Mouse (Mus musculus) forebrain, embryonic 15.5 days (tissue): ENCODE results near the gene Zfp991. TPM values are rescaled to one million over a fixed set of nuclear protein-coding genes. Genes with fewer than 3 reads are reported as not detected.
"Not testable (repeated sequence)": the region's sequence is repeated elsewhere in the genome, so short reads cannot be mapped to it uniquely, and the experiment has no call there.

Experiments used
- ATAC-seq: fragments of 200-750 bp; cut with Nextera tagmentation; replicated peaks from 2 replicates; pipeline ENCODE4 v1.8.0; 2017; ENCODE audit warnings: mild to moderate bottlenecking, moderate TSS enrichment, moderate library complexity
- H3K27ac ChIP-seq: fragments of 300-500 bp; sonication (generic); replicated peaks from 2 replicates; pipeline ENCODE4 v1.5.1; 2015; ENCODE audit warnings: mild to moderate bottlenecking, inconsistent platforms
- H3K27me3 ChIP-seq: fragments of 300-500 bp; sonication (generic); 2 replicates; pipeline ENCODE4 v1.6.1; 2015; ENCODE audit warnings: inconsistent platforms
- H3K36me3 ChIP-seq: fragments of 300-500 bp; sonication (generic); 2 replicates; pipeline ENCODE4 v1.6.1; 2015; ENCODE audit warnings: mild to moderate bottlenecking, inconsistent platforms
- H3K4me1 ChIP-seq: fragments of 300-500 bp; sonication (generic); 2 replicates; pipeline ENCODE4 v1.6.1; 2015; ENCODE audit warnings: inconsistent platforms
- H3K4me2 ChIP-seq: fragments of 300-500 bp; sonication (generic); replicated peaks from 2 replicates; pipeline ENCODE4 v1.6.1; 2015; ENCODE audit warnings: mild to moderate bottlenecking, inconsistent platforms
- H3K4me3 ChIP-seq: fragments of 300-500 bp; sonication (generic); 2 replicates; pipeline ENCODE4 v1.5.1; 2015; ENCODE audit warnings: mild to moderate bottlenecking, inconsistent platforms
- H3K9ac ChIP-seq: fragments of 300-500 bp; sonication (generic); replicated peaks from 2 replicates; pipeline ENCODE4 v1.6.1; 2015; ENCODE audit warnings: mild to moderate bottlenecking, inconsistent platforms
- H3K9me3 ChIP-seq: fragments of 300-500 bp; sonication (generic); 2 replicates; pipeline ENCODE4 v1.6.1; 2016; ENCODE audit warnings: inconsistent platforms
- WGBS: fragments of 180-500 bp; shearing (Covaris S2); methylation state at CpG from one replicate; pipeline ENCODE4 v1.1.7; 2015; ENCODE audit warnings: mixed read lengths; 5-methylcytosine and 5-hydroxymethylcytosine counted together
- polyA plus RNA-seq: library from polyadenylated mRNA; unstranded; fragments of >200 nt; fragmentation: Nextera tagmentation; extraction: Ambion mirVana; gene quantifications from 2 replicates; pipeline ENCODE4 v1.2.1, GENCODE M21; 2015

Gene Zfp991
- polyA plus RNA-seq, 1 experiment from 2014 or later, result 4.7 TPM

DNA sequence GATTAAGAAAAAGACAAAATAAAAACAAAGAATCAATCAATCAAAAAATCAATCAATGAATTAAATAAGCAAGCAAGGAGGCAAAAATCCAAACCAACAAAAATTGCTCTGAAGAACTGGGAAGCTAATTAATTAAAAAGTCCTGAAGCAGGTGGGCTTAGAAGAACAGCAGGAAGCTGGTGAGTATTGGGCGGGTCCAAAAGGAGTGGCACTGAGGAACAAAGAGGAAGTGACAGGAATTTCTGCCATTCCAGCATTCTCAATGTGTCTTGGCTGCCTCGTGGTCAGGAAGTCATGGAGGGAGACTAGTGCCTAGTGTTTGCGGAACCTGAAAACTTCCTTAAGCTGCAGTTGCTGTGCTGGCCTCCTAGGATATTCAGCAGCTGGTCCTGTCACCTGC is 98.2 kb downstream of the Zfp991 start:
- WGBS, result 73% methylated on average over 3 of the region's 3 CpGs

More for the DNA sequence above, 98.2 kb downstream of the Zfp991 start:
- H3K4me2 ChIP-seq, H3K27ac ChIP-seq, ATAC-seq, H3K27me3 ChIP-seq, H3K4me1 ChIP-seq, H3K9ac ChIP-seq, H3K4me3 ChIP-seq, H3K36me3 ChIP-seq: not testable (repeated sequence)
- H3K9me3 ChIP-seq, result peaks cover 43% of the 10 kb centered on the region

Other genes starting within 250 kb of the Zfp991 start
- not detected in 2 replicates for gene Gm21411, start 222.4 kb upstream of the Zfp991 start, polyA plus RNA-seq
- gene Zfp989, start 160.1 kb upstream of the Zfp991 start, polyA plus RNA-seq, result not detected in 2 replicates
- not detected in 2 replicates for gene Rex2, start 110.2 kb upstream of the Zfp991 start, polyA plus RNA-seq
- gene Zfp988, start 173.6 kb downstream of the Zfp991 start, polyA plus RNA-seq, result not detected in 2 replicates
- gene Zfp978, start 229.3 kb downstream of the Zfp991 start, polyA plus RNA-seq, result not detected in 2 replicates